Mouse (Mus musculus): Measurements from ENCODE around the gene Setd1a. TPM values are rescaled to one million over a fixed set of nuclear protein-coding genes. Genes with fewer than 3 reads are reported as not detected.
"Not testable (repeated sequence)": the region's sequence is repeated elsewhere in the genome, so short reads cannot be mapped to it uniquely, and the experiment has no call there.

Gene Setd1a
- polyA plus RNA-seq, 2 experiments: 5.7 to 10.5 TPM

- DNase-seq (ENCODE audit: low read depth in 3 of 3, low spot score in 3 of 3): no peak
- Histone ChIP-seq H3K4me2 (ENCODE audit: low read depth) (no peak overlapping the region), H3K36me3 (replicated peaks; ENCODE audit: control insufficient read depth, insufficient read depth, low read depth) (no peaks in the 10 kb centered on the region), H3K4me1 (replicated peaks; ENCODE audit: control insufficient read depth in 2 of 2, insufficient read depth in 2 of 2, low read length in 1 of 2) (peaks cover 24 to 39% of the 10 kb centered on the region in 2 experiments), H3K9me3 (ENCODE audit: control insufficient read depth, low read length) (no peaks in the 10 kb centered on the region), H3K27ac (no peak overlapping the region), H3K27me3 (ENCODE audit: control insufficient read depth, insufficient read depth, low read length) (no peaks in the 10 kb centered on the region), H3K9ac (replicated peaks) (no peak overlapping the region), H3K4me3 (ENCODE audit: insufficient read depth in 1 of 2, low read depth in 2 of 2, low read length in 2 of 2) (no peak overlapping the region)
- WGBS (ENCODE audit: insufficient replicate concordance): 82% methylated on average over 1 of the region's 1 CpGs
- TF ChIP-seq CTCF (IDR thresholded peaks at IDR 0.05; ENCODE audit: low read depth): no peak
- no peak for TF ChIP-seq EP300 (IDR thresholded peaks at IDR 0.05; ENCODE audit: low read depth)
- ATAC-seq (ENCODE audit: insufficient read depth): no peak
Measured at GRCm38 (mm10) chr7:127772557-127772956, 3.9 kb upstream of the Setd1a start.

- Histone ChIP-seq H3K27ac (no peak overlapping the region), H3K4me3 (ENCODE audit: insufficient read depth in 1 of 2, low read depth in 2 of 2, low read length in 2 of 2) (no peak overlapping the region), H3K9ac (replicated peaks) (no peak overlapping the region), H3K4me1 (replicated peaks; ENCODE audit: control insufficient read depth in 2 of 2, insufficient read depth in 2 of 2, low read length in 1 of 2) (peaks cover 23 to 34% of the 10 kb centered on the region in 2 experiments), H3K9me3 (ENCODE audit: control insufficient read depth, low read length) (no peaks in the 10 kb centered on the region), H3K36me3 (replicated peaks; ENCODE audit: control insufficient read depth, insufficient read depth, low read depth) (peaks cover 1% of the 10 kb centered on the region), H3K4me2 (ENCODE audit: low read depth) (no peak overlapping the region), H3K27me3 (ENCODE audit: control insufficient read depth, insufficient read depth, low read length) (no peaks in the 10 kb centered on the region)
- DNase-seq (ENCODE audit: low read depth in 3 of 3, low spot score in 3 of 3): peak; percentile 62 to 71 (median 62)
- no peak for TF ChIP-seq EP300 (IDR thresholded peaks at IDR 0.05; ENCODE audit: low read depth)
- peak; percentile 96 for TF ChIP-seq CTCF (IDR thresholded peaks at IDR 0.05; ENCODE audit: low read depth)
- no peak for ATAC-seq (ENCODE audit: insufficient read depth)
- 33% methylated on average over 9 of the region's 9 CpGs for WGBS (ENCODE audit: insufficient replicate concordance)
Measured at GRCm38 (mm10) chr7:127773664-127774384, 2.6 kb upstream of the Setd1a start.

- H3K9me3 ChIP-seq (ENCODE audit: control insufficient read depth, low read length); H3K27me3 ChIP-seq (ENCODE audit: control insufficient read depth, insufficient read depth, low read length); DNase-seq (ENCODE audit: low read depth in 3 of 3, low spot score in 3 of 3); ATAC-seq (ENCODE audit: insufficient read depth): not testable (repeated sequence)
- 67% methylated on average over 7 of the region's 7 CpGs for WGBS (ENCODE audit: insufficient replicate concordance)
- Histone ChIP-seq H3K4me3 (ENCODE audit: insufficient read depth in 1 of 2, low read depth in 2 of 2, low read length in 2 of 2) (peak overlapping the region; percentile 79 to 99), H3K9ac (replicated peaks) (peak overlapping the region; percentile 94), H3K4me2 (ENCODE audit: low read depth) (peak overlapping the region; percentile 92), H3K4me1 (replicated peaks; ENCODE audit: control insufficient read depth in 2 of 2, insufficient read depth in 2 of 2, low read length in 1 of 2) (peaks cover 11 to 23% of the 10 kb centered on the region in 2 experiments), H3K36me3 (replicated peaks; ENCODE audit: control insufficient read depth, insufficient read depth, low read depth) (peaks cover 17% of the 10 kb centered on the region), H3K27ac (0 out of 2 replicates have a peak overlapping the region, but pooled peaks have one; percentile 76)
Measured at GRCm38 (mm10) chr7:127775837-127776236, 633 bp upstream of the Setd1a start.

- Histone ChIP-seq H3K4me2 (ENCODE audit: low read depth) (peak overlapping the region; percentile 92), H3K9ac (replicated peaks) (peak overlapping the region; percentile 94), H3K36me3 (replicated peaks; ENCODE audit: control insufficient read depth, insufficient read depth, low read depth) (peaks cover 29% of the 10 kb centered on the region), H3K4me3 (ENCODE audit: insufficient read depth in 1 of 2, low read depth in 2 of 2, low read length in 2 of 2) (peak overlapping the region; percentile 79 to 99), H3K4me1 (replicated peaks; ENCODE audit: control insufficient read depth in 2 of 2, insufficient read depth in 2 of 2, low read length in 1 of 2) (peaks cover 7 to 15% of the 10 kb centered on the region in 2 experiments), H3K27ac (peak overlapping the region; percentile 76), H3K9me3 (ENCODE audit: control insufficient read depth, low read length) (no peaks in the 10 kb centered on the region), H3K27me3 (ENCODE audit: control insufficient read depth, insufficient read depth, low read length) (no peaks in the 10 kb centered on the region)
- peak; percentile 94 to 95 (median 95) for DNase-seq (ENCODE audit: low read depth in 3 of 3, low spot score in 3 of 3)
- peak; percentile 91 for ATAC-seq (ENCODE audit: insufficient read depth)
- TF ChIP-seq CTCF (IDR thresholded peaks at IDR 0.05; ENCODE audit: low read depth): no peak
- 0 out of 2 replicates have a peak, but pooled peaks have one; percentile 31 for TF ChIP-seq EP300 (IDR thresholded peaks at IDR 0.05; ENCODE audit: low read depth)
- under 1% methylated on average over 69 of the region's 70 CpGs for WGBS (ENCODE audit: insufficient replicate concordance)
Measured at GRCm38 (mm10) chr7:127776878-127777473, 506 bp downstream of the Setd1a start.
